Mouse (Mus musculus): Measurements from ENCODE around the gene Gm20696. TPM values are rescaled to one million over a fixed set of nuclear protein-coding genes. Genes with fewer than 3 reads are reported as not detected.

The Gm20696 gene
- polyA plus RNA-seq, 1 experiment, result not detected

GRCm38 (mm10) chr6:99385059-99385604, 281.5 kb downstream of the Gm20696 start:
- Histone ChIP-seq H3K36me3 (ENCODE audit: control insufficient read depth) (no peaks in the 10 kb centered on the region), H3K4me1 (ENCODE audit: control insufficient read depth) (no peaks in the 10 kb centered on the region), H3K27me3 (ENCODE audit: control insufficient read depth) (no peaks in the 10 kb centered on the region), H3K4me3 (replicated peaks) (no peak overlapping the region), H3K9me3 (ENCODE audit: control insufficient read depth, low read length) (no peaks in the 10 kb centered on the region)
- TF ChIP-seq TAL1 (IDR thresholded peaks at IDR 0.05; ENCODE audit: low read length) (no peak), GATA1 (IDR thresholded peaks at IDR 0.05; ENCODE audit: low read length) (no peak)

- H3K36me3 ChIP-seq (ENCODE audit: control insufficient read depth), result no peaks in the 10 kb centered on the region
- H3K27me3 ChIP-seq (ENCODE audit: control insufficient read depth), result no peaks in the 10 kb centered on the region
- no peaks in the 10 kb centered on the region for H3K4me1 ChIP-seq (ENCODE audit: control insufficient read depth)
- no peaks in the 10 kb centered on the region for H3K9me3 ChIP-seq (ENCODE audit: control insufficient read depth, low read length)
- H3K4me3 ChIP-seq (replicated peaks), result no peak overlapping the region
- no peak for TF ChIP-seq TAL1 (IDR thresholded peaks at IDR 0.05; ENCODE audit: low read length)
- TF ChIP-seq GATA1 (IDR thresholded peaks at IDR 0.05; ENCODE audit: low read length), result no peak
These were observed 282.6 kb downstream of the Gm20696 start for GRCm38 (mm10) chr6:99383846-99384472.

GRCm38 (mm10) chr6:99380146-99380545, 286.5 kb downstream of the Gm20696 start:
- H3K4me1 ChIP-seq (ENCODE audit: control insufficient read depth), result no peaks in the 10 kb centered on the region
- H3K9me3 ChIP-seq (ENCODE audit: control insufficient read depth, low read length), result no peaks in the 10 kb centered on the region
- H3K36me3 ChIP-seq (ENCODE audit: control insufficient read depth), result no peaks in the 10 kb centered on the region
- H3K4me3 ChIP-seq (replicated peaks), result no peak overlapping the region
- TF ChIP-seq GATA1 (IDR thresholded peaks at IDR 0.05; ENCODE audit: low read length) (no peak), TAL1 (IDR thresholded peaks at IDR 0.05; ENCODE audit: low read length) (no peak)
- H3K27me3 ChIP-seq (ENCODE audit: control insufficient read depth), result no peaks in the 10 kb centered on the region

GRCm38 (mm10) chr6:99378997-99379710, 287.4 kb downstream of the Gm20696 start:
- Histone ChIP-seq H3K36me3 (ENCODE audit: control insufficient read depth) (no peaks in the 10 kb centered on the region), H3K4me1 (ENCODE audit: control insufficient read depth) (no peaks in the 10 kb centered on the region), H3K4me3 (replicated peaks) (no peak overlapping the region), H3K27me3 (ENCODE audit: control insufficient read depth) (no peaks in the 10 kb centered on the region), H3K9me3 (ENCODE audit: control insufficient read depth, low read length) (no peaks in the 10 kb centered on the region)
- TF ChIP-seq TAL1 (IDR thresholded peaks at IDR 0.05; ENCODE audit: low read length) (no peak), GATA1 (IDR thresholded peaks at IDR 0.05; ENCODE audit: low read length) (no peak)

DNA sequence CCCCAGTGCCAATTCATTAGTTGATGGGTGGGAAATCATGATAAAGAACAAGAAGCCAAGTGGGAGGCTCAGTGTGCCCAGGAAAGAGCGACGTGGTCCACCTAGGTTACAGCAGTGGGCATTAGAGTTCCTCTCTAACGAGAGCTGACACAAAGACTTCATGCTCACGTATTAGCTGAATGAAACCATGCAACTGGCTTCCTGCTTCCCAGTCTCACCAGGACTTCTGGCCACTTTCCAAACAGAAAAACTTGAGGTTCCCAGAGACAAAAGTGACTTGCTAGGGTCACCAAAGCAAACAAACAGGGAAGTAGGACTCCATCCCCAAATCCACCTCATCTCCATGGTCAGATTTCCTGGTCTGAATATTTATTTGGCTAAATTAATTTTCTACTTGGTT, 288.9 kb downstream of the Gm20696 start:
- H3K4me1 ChIP-seq (ENCODE audit: control insufficient read depth), result no peaks in the 10 kb centered on the region
- TF ChIP-seq TAL1 (IDR thresholded peaks at IDR 0.05; ENCODE audit: low read length) (no peak), GATA1 (IDR thresholded peaks at IDR 0.05; ENCODE audit: low read length) (no peak)
- no peaks in the 10 kb centered on the region for H3K36me3 ChIP-seq (ENCODE audit: control insufficient read depth)
- H3K4me3 ChIP-seq (replicated peaks), result no peak overlapping the region
- H3K9me3 ChIP-seq (ENCODE audit: control insufficient read depth, low read length), result no peaks in the 10 kb centered on the region
- no peaks in the 10 kb centered on the region for H3K27me3 ChIP-seq (ENCODE audit: control insufficient read depth)

DNA sequence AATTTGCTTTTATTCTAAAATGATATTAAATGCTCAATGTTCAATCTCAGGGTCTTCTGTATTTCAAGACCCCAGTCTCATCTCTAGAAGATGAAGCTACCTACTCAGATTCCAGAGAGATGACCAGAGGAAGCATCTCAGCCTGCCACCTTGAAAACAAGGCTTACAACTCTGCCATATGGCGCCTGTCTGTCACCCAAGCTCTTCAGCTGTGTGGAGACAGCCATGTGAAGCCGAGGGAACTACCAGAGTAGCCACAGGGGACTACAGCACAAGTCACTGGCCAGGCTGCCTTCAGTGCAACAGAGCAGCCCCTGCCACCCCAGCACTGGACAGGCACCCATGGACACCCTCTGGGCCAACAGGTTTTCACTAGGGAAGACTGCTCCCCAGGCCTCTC, 289.5 kb downstream of the Gm20696 start:
- Histone ChIP-seq H3K36me3 (ENCODE audit: control insufficient read depth) (no peaks in the 10 kb centered on the region), H3K4me1 (ENCODE audit: control insufficient read depth) (no peaks in the 10 kb centered on the region), H3K27me3 (ENCODE audit: control insufficient read depth) (no peaks in the 10 kb centered on the region), H3K4me3 (replicated peaks) (no peak overlapping the region), H3K9me3 (ENCODE audit: control insufficient read depth, low read length) (no peaks in the 10 kb centered on the region)
- TF ChIP-seq TAL1 (IDR thresholded peaks at IDR 0.05; ENCODE audit: low read length) (no peak), GATA1 (IDR thresholded peaks at IDR 0.05; ENCODE audit: low read length) (no peak)

- TF ChIP-seq TAL1 (IDR thresholded peaks at IDR 0.05; ENCODE audit: low read length), result no peak
- TF ChIP-seq GATA1 (IDR thresholded peaks at IDR 0.05; ENCODE audit: low read length), result no peak
- no peaks in the 10 kb centered on the region for H3K27me3 ChIP-seq (ENCODE audit: control insufficient read depth)
- H3K36me3 ChIP-seq (ENCODE audit: control insufficient read depth), result no peaks in the 10 kb centered on the region
- no peaks in the 10 kb centered on the region for H3K4me1 ChIP-seq (ENCODE audit: control insufficient read depth)
- no peak overlapping the region for H3K4me3 ChIP-seq (replicated peaks)
- no peaks in the 10 kb centered on the region for H3K9me3 ChIP-seq (ENCODE audit: control insufficient read depth, low read length)
These were observed 289.9 kb downstream of the Gm20696 start for GRCm38 (mm10) chr6:99376721-99377120.

DNA sequence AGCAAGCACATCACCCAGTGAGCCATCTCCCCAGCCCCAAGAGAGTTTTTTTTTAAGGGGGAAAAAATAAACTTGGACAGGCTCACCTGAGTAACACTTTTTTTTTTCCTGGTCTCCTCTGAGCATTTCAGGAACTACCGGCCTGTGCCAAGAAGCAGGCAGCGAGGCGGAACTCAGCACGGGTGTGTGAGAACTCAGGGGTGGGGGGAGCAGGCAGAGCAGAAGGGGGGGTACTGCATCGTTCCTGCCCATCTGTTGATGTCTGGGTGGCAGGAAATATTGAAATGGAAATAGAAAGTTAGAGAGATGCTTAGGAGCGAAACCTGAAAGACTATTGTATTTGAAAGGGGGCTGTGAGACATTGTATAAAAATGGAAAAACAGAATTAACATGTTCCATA, 290.7 kb downstream of the Gm20696 start:
- no peak for TF ChIP-seq GATA1 (IDR thresholded peaks at IDR 0.05; ENCODE audit: low read length)
- TF ChIP-seq TAL1 (IDR thresholded peaks at IDR 0.05; ENCODE audit: low read length), result no peak
- Histone ChIP-seq H3K27me3 (ENCODE audit: control insufficient read depth) (no peaks in the 10 kb centered on the region), H3K9me3 (ENCODE audit: control insufficient read depth, low read length) (no peaks in the 10 kb centered on the region), H3K4me3 (replicated peaks) (no peak overlapping the region), H3K4me1 (ENCODE audit: control insufficient read depth) (no peaks in the 10 kb centered on the region), H3K36me3 (ENCODE audit: control insufficient read depth) (no peaks in the 10 kb centered on the region)

- no peak for TF ChIP-seq GATA1 (IDR thresholded peaks at IDR 0.05; ENCODE audit: low read length)
- Histone ChIP-seq H3K4me1 (ENCODE audit: control insufficient read depth) (no peaks in the 10 kb centered on the region), H3K4me3 (replicated peaks) (no peak overlapping the region), H3K36me3 (ENCODE audit: control insufficient read depth) (no peaks in the 10 kb centered on the region), H3K27me3 (ENCODE audit: control insufficient read depth) (no peaks in the 10 kb centered on the region), H3K9me3 (ENCODE audit: control insufficient read depth, low read length) (no peaks in the 10 kb centered on the region)
These were observed 291.2 kb downstream of the Gm20696 start for GRCm38 (mm10) chr6:99375376-99375775.
